Mouse (Mus musculus): ENCODE data around the gene Loxl4. TPM values are rescaled to one million over a fixed set of nuclear protein-coding genes. Genes with fewer than 3 reads are reported as not detected.

Gene Loxl4
- total and polyA plus RNA-seq, 3 experiments: 0.19 TPM; not detected in 2

DNA sequence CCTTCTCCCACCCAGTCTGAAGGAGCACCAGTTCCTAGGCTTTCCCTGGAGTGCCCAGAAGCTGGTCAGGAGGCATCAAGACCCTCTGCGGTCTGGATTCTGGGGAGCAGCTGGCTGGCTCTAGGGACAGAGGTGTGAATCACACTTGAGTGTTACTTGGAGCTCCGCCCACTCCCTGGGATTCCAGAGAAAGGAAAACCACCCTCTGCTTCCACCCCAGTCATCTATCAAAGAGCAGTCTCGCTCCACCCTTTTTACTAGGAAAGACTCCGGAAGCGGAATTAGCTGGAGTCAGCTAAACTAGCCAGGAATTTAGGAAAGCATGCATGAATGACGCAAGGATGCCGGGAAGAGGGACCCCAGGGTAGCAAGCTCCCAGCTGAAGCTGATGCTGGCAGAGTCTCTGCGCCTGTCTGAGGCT lies 18.9 kb upstream of the Loxl4 start:
- no peak overlapping the region for H3K4me2 ChIP-seq (ENCODE audit: insufficient read depth, low read depth, poor library complexity, severe bottlenecking)
- DNase-seq (ENCODE audit: extremely low read depth): no peak
- no peak overlapping the region for H3K27ac ChIP-seq (ENCODE audit: insufficient read depth, low read depth)
- peaks cover 3 to 9% of the 10 kb centered on the region in 2 experiments; a peak in 2 of 4 replicates for H3K4me1 ChIP-seq (ENCODE audit: control insufficient read depth in 1 of 2, insufficient read depth in 2 of 2)
- no peak overlapping the region for H3K9ac ChIP-seq (ENCODE audit: insufficient read depth, low read depth)
- no peaks in the 10 kb centered on the region for H3K9me3 ChIP-seq (replicated peaks; ENCODE audit: low read length)
- TF ChIP-seq CHD1 (IDR thresholded peaks at IDR 0.05; ENCODE audit: low read depth, low read length): no peak
- TF ChIP-seq UBTF (IDR thresholded peaks at IDR 0.05; ENCODE audit: low read depth, low read length): no peak
- no peak for TF ChIP-seq CHD2 (IDR thresholded peaks at IDR 0.05; ENCODE audit: low read length)
- no peak for TF ChIP-seq NELFE (IDR thresholded peaks at IDR 0.05; ENCODE audit: low read depth, low read length)
- TF ChIP-seq POLR2AphosphoS2 (IDR thresholded peaks at IDR 0.05; ENCODE audit: low read depth, low read length): no peak
- no peak for TF ChIP-seq POLR2A (IDR thresholded peaks at IDR 0.05; ENCODE audit: low read depth, low read length)
- TF ChIP-seq HCFC1 (IDR thresholded peaks at IDR 0.05; ENCODE audit: low read depth, low read length): no peak
- in situ Hi-C loops (cut with MboI; ENCODE audit: low pct_ligation_motif_present, low pct_unique_long_range_greater_than_20kb, low sequenced_read_pairs) (no loop called here), dilution Hi-C loops (cut with MboI; ENCODE audit: extremely low pct_ligation_motif_present, extremely low pct_unique_long_range_greater_than_20kb, low sequenced_read_pairs) (no loop called here)
- H3K36me3 ChIP-seq (replicated peaks in 1 of 2; ENCODE audit: control insufficient read depth in 1 of 2, insufficient read depth in 1 of 2, low read length in 1 of 2): no peaks in the 10 kb centered on the region
- H3K79me2 ChIP-seq (replicated peaks; ENCODE audit: control insufficient read depth, extremely low read depth, insufficient read depth, poor library complexity, severe bottlenecking): no peaks in the 10 kb centered on the region
- H3K27me3 ChIP-seq (replicated peaks): peaks cover 56% of the 10 kb centered on the region
- H3K4me3 ChIP-seq (replicated peaks in 1 of 3; ENCODE audit: low read depth in 2 of 3, low read length in 2 of 3, poor library complexity in 1 of 3): no peak overlapping the region

GRCm38 (mm10) chr19:42628068-42628467 lies 15.5 kb upstream of the Loxl4 start:
- Histone ChIP-seq H3K27ac (ENCODE audit: insufficient read depth, low read depth) (no peak overlapping the region), H3K4me3 (replicated peaks in 1 of 3; ENCODE audit: low read depth in 2 of 3, low read length in 2 of 3, poor library complexity in 1 of 3) (no peak overlapping the region), H3K4me2 (ENCODE audit: insufficient read depth, low read depth, poor library complexity, severe bottlenecking) (no peak overlapping the region), H3K79me2 (replicated peaks; ENCODE audit: control insufficient read depth, extremely low read depth, insufficient read depth, poor library complexity, severe bottlenecking) (no peaks in the 10 kb centered on the region), H3K27me3 (replicated peaks) (peaks cover 28% of the 10 kb centered on the region), H3K4me1 (ENCODE audit: control insufficient read depth in 1 of 2, insufficient read depth in 2 of 2) (peaks cover 3 to 9% of the 10 kb centered on the region in 2 experiments; a peak in 2 of 4 replicates), H3K9ac (ENCODE audit: insufficient read depth, low read depth) (no peak overlapping the region), H3K36me3 (replicated peaks in 1 of 2; ENCODE audit: control insufficient read depth in 1 of 2, insufficient read depth in 1 of 2, low read length in 1 of 2) (no peaks in the 10 kb centered on the region), H3K9me3 (replicated peaks; ENCODE audit: low read length) (no peaks in the 10 kb centered on the region)
- DNase-seq (ENCODE audit: extremely low read depth): no peak
- dilution Hi-C loops (cut with MboI; ENCODE audit: extremely low pct_ligation_motif_present, extremely low pct_unique_long_range_greater_than_20kb, low sequenced_read_pairs) (no loop called here), in situ Hi-C loops (cut with MboI; ENCODE audit: low pct_ligation_motif_present, low pct_unique_long_range_greater_than_20kb, low sequenced_read_pairs) (no loop called here)
- TF ChIP-seq IRF4 (IDR thresholded peaks at IDR 0.05; ENCODE audit: low read depth, low read length): no peak
- TF ChIP-seq MAFK (IDR thresholded peaks at IDR 0.05; ENCODE audit: insufficient replicate concordance, low read length): no peak
- no peak for TF ChIP-seq CHD1 (IDR thresholded peaks at IDR 0.05; ENCODE audit: low read depth, low read length)
- no peak for TF ChIP-seq CHD2 (IDR thresholded peaks at IDR 0.05; ENCODE audit: low read length)
- TF ChIP-seq POLR2AphosphoS2 (IDR thresholded peaks at IDR 0.05; ENCODE audit: low read depth, low read length): no peak
- TF ChIP-seq TCF12 (IDR thresholded peaks at IDR 0.05; ENCODE audit: low read depth, low read length): no peak
- no peak for TF ChIP-seq MYC (IDR thresholded peaks at IDR 0.05; ENCODE audit: low read depth, low read length)
- no peak for TF ChIP-seq SMC3 (IDR thresholded peaks at IDR 0.05; ENCODE audit: low read depth, low read length)
- TF ChIP-seq RAD21 (IDR thresholded peaks at IDR 0.05; ENCODE audit: low read depth, low read length): no peak
- TF ChIP-seq ZNF384 (IDR thresholded peaks at IDR 0.05; ENCODE audit: low read depth, low read length): no peak
- no peak for TF ChIP-seq POLR2A (IDR thresholded peaks at IDR 0.05; ENCODE audit: low read depth, low read length)
